In the genomic region with DNA sequence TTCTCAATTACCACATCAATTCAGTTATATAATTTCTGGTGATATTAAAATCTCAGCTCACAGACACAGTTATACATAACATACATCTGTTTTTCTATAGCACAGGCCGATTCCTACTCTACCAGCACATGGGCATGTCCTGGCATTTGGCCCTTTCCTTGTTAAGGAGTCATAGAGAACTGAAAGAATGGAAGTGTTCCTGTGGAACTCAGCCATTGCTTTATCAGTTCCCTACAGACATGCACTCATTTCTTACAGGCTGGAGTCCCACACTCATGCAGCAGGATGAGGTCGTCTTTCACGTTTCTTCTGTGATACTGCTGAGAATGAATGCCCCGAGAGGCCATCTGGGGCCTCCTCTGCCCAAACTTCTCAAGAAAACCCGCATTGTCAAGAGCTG, we compare ENCODE assay signal across 29 mouse cellular contexts. TPM values are rescaled to one million over a fixed set of nuclear protein-coding genes. Genes with fewer than 3 reads are reported as not detected.
DNase-seq lines count a peak whose midpoint lies in the region; ATAC-seq and TF ChIP-seq lines count a peak whose summit lies in the region.
"Had no signal": no experiment of that assay in that cellular context is flagged by ENCODE, and none has a peak within 500 bp of the region (broad histone marks: within the 10 kb centered on the region; RNA-seq: fewer than 3 reads in every experiment).

No protein-coding gene starts in this region.

- no peaks in the 10 kb centered on the region for H3K27me3 ChIP-seq in heart, embryonic 10.5 days (ENCODE audit: insufficient read depth, poor library complexity, severe bottlenecking)
- no peaks in the 10 kb centered on the region for H3K27me3 ChIP-seq in forebrain, postnatal 0 days (ENCODE audit: insufficient read depth, low read length)
- H3K27me3 ChIP-seq in intestine, postnatal 0 days (replicated peaks; ENCODE audit: control insufficient read depth, insufficient read depth, low read length): no peaks in the 10 kb centered on the region
- H3K27me3 ChIP-seq: CH12.LX; embryonic facial prominence, embryonic 12.5 days; forebrain, embryonic 12.5 days had no signal

- no peak overlapping the region for H3K4me3 ChIP-seq in heart, embryonic 10.5 days
- no peak overlapping the region for H3K4me3 ChIP-seq in embryonic fibroblast, embryonic 13.5 days (ENCODE audit: insufficient read depth, low read length)
- no peak overlapping the region for H3K4me3 ChIP-seq in forebrain, postnatal 0 days (ENCODE audit: low read depth, low read length)
- no peak overlapping the region for H3K4me3 ChIP-seq in intestine, postnatal 0 days (ENCODE audit: low read depth, low read length)
- H3K4me3 ChIP-seq: embryonic facial prominence, embryonic 10.5 days; embryonic facial prominence, embryonic 12.5 days; erythroblast, embryonic 14.5 days; forebrain, embryonic 10.5 days; forebrain, embryonic 12.5 days had no signal

- no peaks in the 10 kb centered on the region for H3K4me1 ChIP-seq in heart, embryonic 10.5 days
- no peaks in the 10 kb centered on the region; the same call in 1 of the 2 replicates for H3K4me1 ChIP-seq in embryonic fibroblast, embryonic 13.5 days (ENCODE audit: control insufficient read depth, insufficient read depth, low read length)
- no peaks in the 10 kb centered on the region for H3K4me1 ChIP-seq in forebrain, postnatal 0 days (ENCODE audit: insufficient read depth)
- no peaks in the 10 kb centered on the region for H3K4me1 ChIP-seq in intestine, postnatal 0 days (replicated peaks; ENCODE audit: control insufficient read depth, insufficient read depth, low read length)
- H3K4me1 ChIP-seq: embryonic facial prominence, embryonic 10.5 days; embryonic facial prominence, embryonic 12.5 days; forebrain, embryonic 10.5 days; forebrain, embryonic 12.5 days had no signal

- no peak overlapping the region for H3K4me2 ChIP-seq in forebrain, postnatal 0 days (ENCODE audit: low read depth)
- H3K4me2 ChIP-seq in intestine, postnatal 0 days (replicated peaks; ENCODE audit: low read depth): no peak overlapping the region
- H3K4me2 ChIP-seq: embryonic facial prominence, embryonic 12.5 days; forebrain, embryonic 12.5 days had no signal

- H3K9me3 ChIP-seq in heart, embryonic 10.5 days: no peaks in the 10 kb centered on the region
- no peaks in the 10 kb centered on the region for H3K9me3 ChIP-seq in forebrain, postnatal 0 days (ENCODE audit: low read length)
- H3K9me3 ChIP-seq in intestine, postnatal 0 days (ENCODE audit: control insufficient read depth): no peaks in the 10 kb centered on the region
- H3K9me3 ChIP-seq: embryonic facial prominence, embryonic 10.5 days; embryonic facial prominence, embryonic 12.5 days; forebrain, embryonic 10.5 days; forebrain, embryonic 12.5 days; G1E had no signal

- 60% methylated on average over 5 of the region's 5 CpGs for WGBS in heart, embryonic 10.5 days
- WGBS in forebrain, postnatal 0 days: 70% methylated on average over 5 of the region's 5 CpGs
- 68% methylated on average over 5 of the region's 5 CpGs for WGBS in intestine, postnatal 0 days

- TF ChIP-seq POLR2A in embryonic fibroblast, embryonic 13.5 days (IDR thresholded peaks at IDR 0.05; ENCODE audit: low read depth, low read length): no peak

- TF ChIP-seq CTCF in embryonic fibroblast, embryonic 13.5 days (IDR thresholded peaks at IDR 0.05; ENCODE audit: borderline replicate concordance, insufficient read depth, low read length): no peak
- no peak for TF ChIP-seq CTCF in forebrain, postnatal 0 days (IDR thresholded peaks at IDR 0.05; ENCODE audit: low read depth)
- no peak for TF ChIP-seq CTCF in intestine, postnatal 0 days (IDR thresholded peaks at IDR 0.05; ENCODE audit: low read depth)

- DNase-seq in heart, adult 11 months: peak; percentile 71
- DNase-seq in heart, embryonic 10.5 days (ENCODE audit: low spot score): no peak
- peak; percentile 51 for DNase-seq in 3T3-L1 (ENCODE audit: low read depth, low spot score)
- peak; percentile 53 for DNase-seq in NIH3T3 (ENCODE audit: low read depth)
- DNase-seq in forebrain, postnatal 0 days: no peak
- DNase-seq: adrenal gland, adult 8-10 months; adrenal gland, postnatal 14 days; adrenal gland, postnatal 36 days; B cell, adult 2 months; cerebellum, adult 11-12 months; cerebellum, adult 2 months; cerebellum, adult 9-10 months; cerebellum, postnatal 10 days; cerebellum, postnatal 25 days had no signal

- H3K9ac ChIP-seq in forebrain, postnatal 0 days: no peak overlapping the region
- no peak overlapping the region for H3K9ac ChIP-seq in intestine, postnatal 0 days (ENCODE audit: low read depth, low read length)
- H3K9ac ChIP-seq: embryonic facial prominence, embryonic 12.5 days; forebrain, embryonic 12.5 days had no signal

- no peaks in the 10 kb centered on the region for H3K36me3 ChIP-seq in heart, embryonic 10.5 days
- H3K36me3 ChIP-seq in forebrain, postnatal 0 days (ENCODE audit: insufficient read depth): no peaks in the 10 kb centered on the region
- no peaks in the 10 kb centered on the region for H3K36me3 ChIP-seq in intestine, postnatal 0 days (ENCODE audit: control insufficient read depth, insufficient read depth)
- H3K36me3 ChIP-seq: embryonic facial prominence, embryonic 10.5 days; embryonic facial prominence, embryonic 12.5 days; forebrain, embryonic 10.5 days; forebrain, embryonic 12.5 days; G1E had no signal

- no peak for ATAC-seq in forebrain, postnatal 0 days
- no peak for ATAC-seq in intestine, postnatal 0 days
- ATAC-seq: CD4-positive, CD25-positive, alpha-beta regulatory T cell, adult 4 months; forebrain, embryonic 14.5 days; forebrain, embryonic 16.5 days had no signal

- no peak overlapping the region for H3K27ac ChIP-seq in heart, embryonic 10.5 days
- H3K27ac ChIP-seq in embryonic fibroblast, embryonic 13.5 days (ENCODE audit: insufficient read depth, low read length): 0 out of 2 replicates have a peak overlapping the region, but pooled peaks have one; percentile 2
- no peak overlapping the region for H3K27ac ChIP-seq in forebrain, postnatal 0 days (ENCODE audit: low read depth, low read length)
- H3K27ac ChIP-seq in intestine, postnatal 0 days (ENCODE audit: low read depth, low read length): no peak overlapping the region
- H3K27ac ChIP-seq: embryonic facial prominence, embryonic 10.5 days; embryonic facial prominence, embryonic 12.5 days; forebrain, embryonic 10.5 days; forebrain, embryonic 12.5 days had no signal

RNA-seq across cellular contexts. Expression of a gene that starts 33.6 kb away (rescaled TPM):
- 0.24 TPM in 1 of 2 replicates, not detected in the other for polyA plus RNA-seq in heart, embryonic 10.5 days (2016; fragmentation: Nextera tagmentation; extraction: Ambion mirVana)
- polyA plus RNA-seq in embryonic fibroblast, embryonic 13.5 days (2011; ENCODE audit: insufficient read length, low read depth, missing spikeins): 22.0 and 40.1 TPM in 2 replicates
- total RNA-seq in forebrain, postnatal 0 days (2014; rRNA removed): not detected in 2 replicates
- polyA plus RNA-seq in forebrain, postnatal 0 days (2015; fragmentation: Nextera tagmentation; extraction: Ambion mirVana): 0.25 and 0.48 TPM in 2 replicates
- 0.83 and 1.2 TPM in 2 replicates for polyA plus RNA-seq in intestine, postnatal 0 days (2015; fragmentation: Nextera tagmentation; extraction: Ambion mirVana)
- total RNA-seq: CH12.LX had no signal
- polyA plus RNA-seq: CD4-positive, CD25-positive, alpha-beta regulatory T cell, adult 4 months; erythroblast, embryonic 14.5 days; forebrain, embryonic 10.5 days; forebrain, embryonic 12.5 days; forebrain, embryonic 16.5 days; G1E had no signal

RNA-seq across cellular contexts. Expression of a gene that starts 46.2 kb away (rescaled TPM):
- polyA plus RNA-seq in heart, embryonic 10.5 days (2016; fragmentation: Nextera tagmentation; extraction: Ambion mirVana): not detected in 2 replicates
- 3.1 TPM in 1 of 2 replicates, not detected in the other for polyA plus RNA-seq in embryonic fibroblast, embryonic 13.5 days (2011; ENCODE audit: insufficient read length, low read depth, missing spikeins)
- total RNA-seq in forebrain, postnatal 0 days (2014; rRNA removed): not detected in 2 replicates
- polyA plus RNA-seq in forebrain, postnatal 0 days (2015; fragmentation: Nextera tagmentation; extraction: Ambion mirVana): not detected in 2 replicates
- polyA plus RNA-seq in intestine, postnatal 0 days (2015; fragmentation: Nextera tagmentation; extraction: Ambion mirVana): 0.18 and 0.30 TPM in 2 replicates
- polyA plus RNA-seq: cerebellum, adult 2 months; cortical plate, adult 2 months; embryonic facial prominence, embryonic 10.5 days; embryonic facial prominence, embryonic 12.5 days; embryonic facial prominence, embryonic 14.5 days; forebrain, embryonic 10.5 days; forebrain, embryonic 12.5 days; forebrain, embryonic 14.5 days; forebrain, embryonic 16.5 days; frontal cortex, adult 2 months; G1E had no signal

Comparison
In these comparisons a context has a peak if more than half of its experiments do, and no peak if none do; other contexts are left out.
1. DNase-seq: peak in heart, adult 11 months (single experiment), 3T3-L1 (single experiment) and NIH3T3 (single experiment); none in heart, embryonic 10.5 days (single experiment) and forebrain, postnatal 0 days (single experiment).
2. RNA of a gene that starts 33.6 kb away (polyA plus RNA-seq): 22.0 to 40.1 TPM in embryonic fibroblast, embryonic 13.5 days; 0.83 to 1.2 TPM in intestine, postnatal 0 days, 0.25 to 0.48 TPM in forebrain, postnatal 0 days and 0.24 TPM in heart, embryonic 10.5 days; every median in the first group is over 10 times any median in the second.